19 mouse cellular contexts compared by ENCODE assay signal in genomic region chr15:41936697-41937096, GRCm38 (mm10).
DNase-seq lines count a peak whose midpoint lies in the region; ATAC-seq and TF ChIP-seq lines count a peak whose summit lies in the region.
"Had no signal": no experiment of that assay in that cellular context is flagged by ENCODE, and none has a peak within 500 bp of the region (broad histone marks: within the 10 kb centered on the region; RNA-seq: fewer than 3 reads in every experiment).

No protein-coding gene starts in this region.

- intact Hi-C loops in gastrocnemius, postnatal 36 days (cut with DNase I): no loop called here

- H3K4me3 ChIP-seq in forebrain, embryonic 13.5 days: no peak overlapping the region
- no peak overlapping the region for H3K4me3 ChIP-seq in forebrain, embryonic 10.5 days
- no peak overlapping the region for H3K4me3 ChIP-seq in liver, adult 2 months (ENCODE audit: insufficient read depth, low read depth, low read length)
- H3K4me3 ChIP-seq: erythroblast, embryonic 14.5 days; liver, embryonic 15.5 days had no signal

- no peak overlapping the region for H3K4me2 ChIP-seq in forebrain, embryonic 13.5 days
- H3K4me2 ChIP-seq: heart, embryonic 11.5 days; liver, embryonic 15.5 days had no signal

- no peaks in the 10 kb centered on the region for H3K79me2 ChIP-seq in liver, adult 2 months (ENCODE audit: control insufficient read depth, insufficient read depth, low read length)

- H3K9ac ChIP-seq in forebrain, embryonic 13.5 days: no peak overlapping the region
- no peak overlapping the region for H3K9ac ChIP-seq in liver, adult 2 months (ENCODE audit: low read depth, low read length)
- H3K9ac ChIP-seq: liver, embryonic 15.5 days had no signal

- WGBS in forebrain, embryonic 13.5 days: 51% methylated on average over 2 of the region's 2 CpGs
- WGBS in forebrain, embryonic 10.5 days: 77% methylated on average over 2 of the region's 2 CpGs
- 54% methylated on average over 2 of the region's 2 CpGs for WGBS in liver, adult 2 months

- no peaks in the 10 kb centered on the region for H3K27me3 ChIP-seq in forebrain, embryonic 13.5 days
- no peaks in the 10 kb centered on the region for H3K27me3 ChIP-seq in forebrain, embryonic 10.5 days (ENCODE audit: poor library complexity, severe bottlenecking)
- H3K27me3 ChIP-seq in liver, adult 2 months (ENCODE audit: control insufficient read depth, insufficient read depth, low read length): no peaks in the 10 kb centered on the region
- H3K27me3 ChIP-seq: liver, embryonic 15.5 days had no signal

- no peak for DNase-seq in forebrain, embryonic 10.5 days (ENCODE audit: extremely low spot score, low spot score)
- DNase-seq in liver, adult 2 months (ENCODE audit: extremely low read depth, low read depth, low spot score): peak; percentile 42
- DNase-seq in liver: no peak
- peak; percentile 1 for DNase-seq in retina, postnatal 1 day
- no peak for DNase-seq in retina, embryonic 14.5 days (ENCODE audit: low spot score)
- DNase-seq in gastrocnemius, postnatal 36 days: no peak
- no peak for DNase-seq in urinary bladder, postnatal 36 days (ENCODE audit: low spot score in 2 of 2)
- DNase-seq: adrenal gland, postnatal 14 days; cerebellum, postnatal 14 days; gastrocnemius, postnatal 10 days; heart, postnatal 4 days; layer of hippocampus, postnatal 36 days; left cerebral cortex, postnatal 4 days had no signal

- no peak for TF ChIP-seq POLR2A in liver, adult 2 months (IDR thresholded peaks at IDR 0.05; ENCODE audit: extremely low read depth, insufficient read depth, low read length)

- TF ChIP-seq CTCF in liver, adult 2 months (IDR thresholded peaks at IDR 0.05; ENCODE audit: low read depth, low read length): no peak

- H3K9me3 ChIP-seq in forebrain, embryonic 13.5 days (replicated peaks): peaks cover 7% of the 10 kb centered on the region
- H3K9me3 ChIP-seq in forebrain, embryonic 10.5 days: peaks cover 34% of the 10 kb centered on the region
- H3K9me3 ChIP-seq: liver, embryonic 15.5 days had no signal

- H3K27ac ChIP-seq in forebrain, embryonic 13.5 days: no peak overlapping the region
- H3K27ac ChIP-seq in forebrain, embryonic 10.5 days: no peak overlapping the region
- H3K27ac ChIP-seq in liver, adult 2 months (replicated peaks; ENCODE audit: insufficient read depth, low read depth, low read length): no peak overlapping the region
- H3K27ac ChIP-seq: kidney, postnatal 0 days; liver, embryonic 15.5 days had no signal

- ATAC-seq in forebrain, embryonic 13.5 days: peak; percentile 87

- H3K36me3 ChIP-seq in forebrain, embryonic 13.5 days (ENCODE audit: poor library complexity, severe bottlenecking): no peaks in the 10 kb centered on the region
- no peaks in the 10 kb centered on the region for H3K36me3 ChIP-seq in forebrain, embryonic 10.5 days (replicated peaks)
- no peaks in the 10 kb centered on the region for H3K36me3 ChIP-seq in liver, adult 2 months (ENCODE audit: control insufficient read depth, insufficient read depth, low read length)
- H3K36me3 ChIP-seq: G1E; liver, embryonic 15.5 days had no signal

- H3K4me1 ChIP-seq in forebrain, embryonic 13.5 days: no peaks in the 10 kb centered on the region
- H3K4me1 ChIP-seq in forebrain, embryonic 10.5 days: no peaks in the 10 kb centered on the region
- no peaks in the 10 kb centered on the region; the same call in 1 of the 2 replicates for H3K4me1 ChIP-seq in liver, adult 2 months (ENCODE audit: control insufficient read depth, insufficient read depth, low read length)
- H3K4me1 ChIP-seq: liver, embryonic 15.5 days had no signal

Comparison
In these comparisons a context has a peak if more than half of its experiments do, and no peak if none do; other contexts are left out.
1. DNase-seq: peak in liver, adult 2 months (single experiment) and retina, postnatal 1 day (single experiment); none in forebrain, embryonic 10.5 days (single experiment), liver (single experiment), retina, embryonic 14.5 days (single experiment), gastrocnemius, postnatal 36 days (0 of 2) and urinary bladder, postnatal 36 days (0 of 2).